Mouse (Mus musculus) limb, embryonic 11.5 days (tissue): ENCODE measurements around the gene Gm10999. TPM values are rescaled to one million over a fixed set of nuclear protein-coding genes. Genes with fewer than 3 reads are reported as not detected.
"Not testable (repeated sequence)": the region's sequence is repeated elsewhere in the genome, so short reads cannot be mapped to it uniquely, and the experiment has no call there.

Experiments
- ATAC-seq: fragments of 200-750 bp; cut with Nextera tagmentation; 2 replicates; pipeline ENCODE4 v1.8.0; 2017; ENCODE audit warnings: low read depth; ENCODE audit not compliant: insufficient number of reproducible peaks, low FRiP score, low TSS enrichment
- DNase-seq: peaks from one replicate; pipeline ENCODE4 v3.0.0-alpha.2; 2015; ENCODE audit warnings: low spot score
- H3K27ac ChIP-seq: fragments of 300-500 bp; sonication (generic); replicated peaks from 2 replicates; pipeline ENCODE4 v1.5.1; 2014; ENCODE audit warnings: low read depth, mild to moderate bottlenecking, low read length
- H3K27me3 ChIP-seq: fragments of 300-500 bp; sonication (generic); 2 replicates; pipeline ENCODE4 v1.6.1; 2014; ENCODE audit warnings: mild to moderate bottlenecking, low read length, mixed read lengths; ENCODE audit not compliant: control insufficient read depth, insufficient read depth
- H3K36me3 ChIP-seq: fragments of 300-500 bp; sonication (generic); 2 replicates; pipeline ENCODE4 v1.6.1; 2014; ENCODE audit warnings: mild to moderate bottlenecking, low read length, moderate library complexity, mixed read lengths; ENCODE audit not compliant: control insufficient read depth, insufficient read depth
- H3K4me1 ChIP-seq: fragments of 300-500 bp; sonication (generic); 2 replicates; pipeline ENCODE4 v1.6.1; 2014; ENCODE audit warnings: low read length, mixed read lengths; ENCODE audit not compliant: control insufficient read depth, insufficient read depth
- H3K4me2 ChIP-seq: fragments of 300-500 bp; sonication (generic); 2 replicates; pipeline ENCODE4 v1.6.1; 2014; ENCODE audit warnings: low read depth, mild to moderate bottlenecking, moderate library complexity; ENCODE audit not compliant: severe bottlenecking
- H3K4me3 ChIP-seq: fragments of 300-500 bp; sonication (generic); 2 replicates; pipeline ENCODE4 v1.5.1; 2014; ENCODE audit warnings: low read depth, low read length
- H3K9ac ChIP-seq: fragments of 300-500 bp; sonication (generic); 2 replicates; pipeline ENCODE4 v1.6.1; 2014; ENCODE audit warnings: mild to moderate bottlenecking, low read length
- H3K9me3 ChIP-seq: fragments of 300-500 bp; sonication (generic); 2 replicates; pipeline ENCODE4 v1.6.1; 2016; ENCODE audit warnings: low read length; ENCODE audit not compliant: control insufficient read depth
- WGBS: fragments of 180-500 bp; shearing (Covaris S2); extraction: QIAGEN DNeasy Blood & Tissue Kit; methylation state at CpG from one replicate; pipeline ENCODE4 v1.1.7; 2014; 5-methylcytosine and 5-hydroxymethylcytosine counted together
- polyA plus RNA-seq: library from polyadenylated mRNA; unstranded; fragments of >200 nt; fragmentation: Nextera tagmentation; extraction: Ambion mirVana; gene quantifications from 2 replicates; pipeline ENCODE4 v1.2.1, GENCODE M21; 2014

Gene Gm10999
- polyA plus RNA-seq: not detected in 2 replicates

GRCm38 (mm10) chr8:129131561-129131960 is at the start of gene Gm10999:
Gm10999 (minus strand) TSS chr8:129131661.
- no peak within 1 kb of the TSS for H3K9ac ChIP-seq
- ATAC-seq (no peak), DNase-seq (no peak)
- H3K4me2 ChIP-seq: no peak within 1 kb of the TSS
- WGBS: 90% methylated on average over 1 of the region's 1 CpGs
- no peak within 1 kb of the TSS for H3K4me3 ChIP-seq
- no peaks in the 10 kb centered on the region for H3K9me3 ChIP-seq
- H3K4me1 ChIP-seq: no peaks in the 10 kb centered on the region
- no peaks in the 10 kb centered on the region for H3K36me3 ChIP-seq
- H3K27me3 ChIP-seq: no peaks in the 10 kb centered on the region
- H3K27ac ChIP-seq: no peak within 1 kb of the TSS

- Histone ChIP-seq H3K4me1 (no peaks in the 10 kb centered on the region), H3K36me3 (no peaks in the 10 kb centered on the region), H3K27ac (no peak overlapping the region), H3K27me3 (no peaks in the 10 kb centered on the region), H3K9me3 (no peaks in the 10 kb centered on the region), H3K9ac (no peak overlapping the region), H3K4me2 (no peak overlapping the region), H3K4me3 (no peak overlapping the region)
- DNase-seq: no peak
- ATAC-seq: no peak
Observed at GRCm38 (mm10) chr8:129133475-129133874, 2.0 kb upstream of the Gm10999 start.

- H3K4me1 ChIP-seq, H3K9ac ChIP-seq, DNase-seq, H3K27ac ChIP-seq, H3K4me3 ChIP-seq, ATAC-seq, H3K4me2 ChIP-seq, H3K9me3 ChIP-seq, H3K36me3 ChIP-seq, H3K27me3 ChIP-seq: not testable (repeated sequence)
- WGBS: 70% methylated on average over 3 of the region's 3 CpGs
Observed at GRCm38 (mm10) chr8:129115761-129116160, 15.7 kb downstream of the Gm10999 start.

Other genes starting within 250 kb of the Gm10999 start
- not detected in 2 replicates for gene Ccdc7a, start 66.1 kb downstream of the Gm10999 start, polyA plus RNA-seq
- gene Ccdc7b, start 64.5 kb downstream of the Gm10999 start, polyA plus RNA-seq: not detected in 2 replicates
- 25.7 and 28.1 TPM in 2 replicates for gene 2610044O15Rik8, start 102.7 kb upstream of the Gm10999 start, polyA plus RNA-seq